Mouse (Mus musculus) spleen, adult 2 months (tissue): ENCODE data around the gene S100b.

Experiments
- CTCF ChIP-seq: fragments of 200-500 bp; IDR thresholded peaks from 2 replicates; pipeline ENCODE4 v1.5.1; 2011; ENCODE audit warnings: mild to moderate bottlenecking, inconsistent platforms; ENCODE audit not compliant: insufficient read depth, insufficient read length, insufficient replicate concordance; ENCODE audit errors: extremely low read depth
- POLR2A ChIP-seq: fragments of 200-500 bp; IDR thresholded peaks from 2 replicates; pipeline ENCODE4 v1.6.1; 2011; ENCODE audit warnings: low read depth, low read length, inconsistent platforms

DNA sequence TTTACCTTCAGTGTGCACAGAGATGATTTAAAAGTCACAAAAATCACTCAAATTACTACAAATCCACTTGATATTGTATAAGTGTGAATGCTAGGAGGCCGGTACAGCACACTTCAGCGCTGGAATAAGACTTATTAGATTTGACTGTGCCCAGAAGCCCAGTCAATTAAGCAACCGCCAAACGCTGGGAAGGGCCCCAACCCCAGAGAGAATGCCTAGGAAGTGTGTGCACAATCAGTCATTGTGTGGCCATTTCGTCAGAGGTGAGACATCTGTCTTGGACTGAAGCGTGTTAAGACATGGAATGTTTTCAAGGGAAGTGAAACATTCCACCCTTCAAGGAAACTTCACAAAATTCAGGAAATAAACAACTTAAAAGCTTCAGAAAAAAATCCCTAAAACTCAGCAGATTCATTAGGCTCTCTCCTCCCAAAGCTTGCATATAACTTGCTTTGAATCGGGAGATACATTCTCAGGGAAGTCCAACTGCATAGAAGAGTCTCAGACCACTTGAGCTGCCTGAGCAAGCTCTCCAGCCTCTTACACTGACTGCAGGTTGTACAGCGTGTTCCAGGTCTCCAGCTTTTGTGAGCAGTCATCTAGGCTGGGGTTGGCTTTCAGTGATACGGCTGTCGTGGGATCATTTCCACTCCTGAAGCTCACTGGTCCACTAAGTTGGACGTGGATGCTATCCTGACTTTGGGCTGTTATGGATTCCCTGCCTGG is 34.8 kb downstream of the S100b start:
- no peak for TF ChIP-seq POLR2A
- no peak for TF ChIP-seq CTCF
